Comparison of ENCODE assay signal across 9 mouse cellular contexts in genomic region chr2:155696091-155696558, GRCm38 (mm10). TPM values are rescaled to one million over a fixed set of nuclear protein-coding genes. Genes with fewer than 3 reads are reported as not detected.
DNase-seq lines count a peak whose midpoint lies in the region; TF ChIP-seq lines count a peak whose summit lies in the region.
"Had no signal": no experiment of that assay in that cellular context is flagged by ENCODE, and none has a peak within 500 bp of the region (broad histone marks: within the 10 kb centered on the region; RNA-seq: fewer than 3 reads in every experiment).

No protein-coding gene starts in this region.

- in situ Hi-C loops in ES-E14 (cut with MboI; ENCODE audit: low sequenced_read_pairs in 2 of 2, unreplicated experiment in 2 of 2): no loop called here

- H3K9me3 ChIP-seq in ES-E14 (ENCODE audit: control insufficient read depth, insufficient read depth, low read depth, low read length): no peaks in the 10 kb centered on the region

- no peak overlapping the region for H3K27ac ChIP-seq in ES-E14 (ENCODE audit: insufficient read depth, low read depth, low read length, poor library complexity, severe bottlenecking)
- H3K27ac ChIP-seq in gastrocnemius, adult 2 months: peak overlapping the region; percentile 79

- no peaks in the 10 kb centered on the region; the same call in 1 of the 2 replicates for H3K36me3 ChIP-seq in ES-E14 (ENCODE audit: control insufficient read depth, insufficient read depth, low read length, poor library complexity, severe bottlenecking)

- H3K9ac ChIP-seq in ES-E14 (ENCODE audit: insufficient read depth, low read depth, low read length, poor library complexity, severe bottlenecking): no peak overlapping the region; the same call in 1 of the 2 replicates

- peak overlapping the region in 1 of 2 experiments; percentile 37; a peak in 1 of 4 replicates for H3K4me3 ChIP-seq in ES-E14 (ENCODE audit: insufficient read depth in 1 of 2, low read depth in 1 of 2, low read length in 2 of 2, poor library complexity in 1 of 2, severe bottlenecking in 1 of 2)
- H3K4me3 ChIP-seq in gastrocnemius, adult 2 months: peak overlapping the region; percentile 62

- no peaks in the 10 kb centered on the region; a peak in 1 of 4 replicates for H3K4me1 ChIP-seq in ES-E14 (ENCODE audit: control insufficient read depth in 2 of 2, insufficient read depth in 2 of 2, low read length in 2 of 2, poor library complexity in 1 of 2)

- peak; percentile 92 for DNase-seq in A20 (ENCODE audit: low read depth, low spot score)
- peak; percentile 85 for DNase-seq in ES-E14 (ENCODE audit: low read depth, low spot score)
- peak; percentile 83 for DNase-seq in cerebellum, adult 11-12 months
- DNase-seq in gastrocnemius, adult 2 months: peak; percentile 93
- DNase-seq in layer of hippocampus, adult 11-12 months (ENCODE audit: low spot score): peak; percentile 89
- DNase-seq in lung, adult 18-20 months: peak; percentile 78 to 83
- DNase-seq in right cerebral cortex, adult 18-20 months: peak; percentile 69
- DNase-seq in urinary bladder, adult 2 months (ENCODE audit: low spot score): peak; percentile 76

- intact Hi-C loops in gastrocnemius, adult 2 months (cut with DNase I): loop anchor here (1.0 to 10.0 kb wide), 2 partner anchors 69 to 249 kb away; partner anchors contain the start of genes Gdf5 and Gm15557

- peak; percentile 97 for TF ChIP-seq CTCF in gastrocnemius, adult 2 months (IDR thresholded peaks at IDR 0.05)

TF ChIP-seq in ES-E14, 5 proteins besides CTCF, POLR2A, EP300 and RAD21:
- no peak for TF ChIP-seq ZC3H11A (IDR thresholded peaks at IDR 0.05; ENCODE audit: borderline replicate concordance, low read depth, low read length)
- no peak for TF ChIP-seq HCFC1 (IDR thresholded peaks at IDR 0.05; ENCODE audit: borderline replicate concordance, insufficient read depth, low read length)

RNA-seq across cellular contexts. Expression of gene Trpc4ap, which starts 3.9 kb away (rescaled TPM):
- total RNA-seq in ES-E14 (2012; rRNA removed): 40.1 and 50.0 TPM in 2 replicates
- 100 to 1,000 TPM in 1 of 2 experiments, 10 to 100 TPM in 1; 93.4 to 102 TPM for total RNA-seq in gastrocnemius, adult 2 months (2021)
- polyA plus RNA-seq in urinary bladder, adult 2 months (2012; rRNA removed): 86.9 and 90.7 TPM in 2 replicates

RNA-seq across cellular contexts. Expression of gene Edem2, which starts 33.1 kb away (rescaled TPM):
- 38.4 and 59.5 TPM in 2 replicates for total RNA-seq in ES-E14 (2012; rRNA removed)
- 1 to 10 TPM; 4.2 to 4.4 TPM for total RNA-seq in gastrocnemius, adult 2 months (2021)
- 56.1 and 78.7 TPM in 2 replicates for polyA plus RNA-seq in urinary bladder, adult 2 months (2012; rRNA removed)

RNA-seq across cellular contexts. Expression of gene Gm17581, which starts 39.5 kb away (rescaled TPM):
- not detected in 2 replicates for total RNA-seq in ES-E14 (2012; rRNA removed)
- total RNA-seq in gastrocnemius, adult 2 months (2021): not detected
- not detected in 2 replicates for polyA plus RNA-seq in urinary bladder, adult 2 months (2012; rRNA removed)
- polyA plus RNA-seq: liver, embryonic 16.5 days had no signal

RNA-seq across cellular contexts. Expression of gene Procr, which starts 54.8 kb away (rescaled TPM):
- total RNA-seq in ES-E14 (2012; rRNA removed): 6.3 and 8.0 TPM in 2 replicates
- 10 to 100 TPM in 1 of 2 experiments, 1 to 10 TPM in 1; 9.9 to 21.3 TPM for total RNA-seq in gastrocnemius, adult 2 months (2021)
- polyA plus RNA-seq in urinary bladder, adult 2 months (2012; rRNA removed): 19.3 and 21.2 TPM in 2 replicates
